Mouse (Mus musculus) hindbrain, postnatal 0 days (tissue): ENCODE measurements around the gene Hk3. TPM values are rescaled to one million over a fixed set of nuclear protein-coding genes. Genes with fewer than 3 reads are reported as not detected.
A peak's percentile ranks its signal among the peaks of the same experiment; 100 is the strongest.

Experiments used
- ATAC-seq: fragments of 200-750 bp; cut with Nextera tagmentation; 2 replicates; pipeline ENCODE4 v1.8.0; 2017; ENCODE audit warnings: mild to moderate bottlenecking, moderate TSS enrichment, moderate library complexity
- DNase-seq: peaks from one replicate; pipeline ENCODE4 v3.0.0-alpha.2; 2015; ENCODE audit warnings: low spot score
- H3K27ac ChIP-seq: fragments of 300-500 bp; sonication (generic); 2 replicates; pipeline ENCODE4 v1.5.1; 2014; ENCODE audit warnings: mild to moderate bottlenecking
- H3K27me3 ChIP-seq: fragments of 300-500 bp; sonication (generic); 2 replicates; pipeline ENCODE4 v1.6.1; 2014; ENCODE audit warnings: low read length, mixed read lengths; ENCODE audit not compliant: insufficient read depth
- H3K36me3 ChIP-seq: fragments of 300-500 bp; sonication (generic); 2 replicates; pipeline ENCODE4 v1.6.1; 2014; ENCODE audit warnings: low read length, mixed read lengths; ENCODE audit not compliant: insufficient read depth
- H3K4me1 ChIP-seq: fragments of 300-500 bp; sonication (generic); 2 replicates; pipeline ENCODE4 v1.6.1; 2014; ENCODE audit warnings: antibody characterized with exemption, low read length, mixed read lengths; ENCODE audit not compliant: insufficient read depth
- H3K4me2 ChIP-seq: fragments of 300-500 bp; sonication (generic); 2 replicates; pipeline ENCODE4 v1.6.1; 2014; ENCODE audit warnings: low read depth, mild to moderate bottlenecking, low read length, moderate library complexity, mixed read lengths
- H3K4me3 ChIP-seq: fragments of 300-500 bp; sonication (generic); 2 replicates; pipeline ENCODE4 v1.5.1; 2014; ENCODE audit warnings: low read length
- H3K9ac ChIP-seq: fragments of 300-500 bp; sonication (generic); replicated peaks from 2 replicates; pipeline ENCODE4 v1.6.1; 2014; ENCODE audit warnings: mild to moderate bottlenecking, low read length, moderate library complexity, mixed read lengths
- H3K9me3 ChIP-seq: fragments of 300-500 bp; sonication (generic); 2 replicates; pipeline ENCODE4 v1.6.1; 2016; ENCODE audit warnings: low read length, mixed read lengths
- CTCF ChIP-seq: IDR thresholded peaks from 2 replicates; pipeline ENCODE4 v1.5.1; 2016; ENCODE audit warnings: antibody characterized with exemption, control low read depth, low read depth
- WGBS: fragments of 180-500 bp; shearing (Covaris S2); extraction: QIAGEN DNeasy Blood & Tissue Kit; methylation state at CpG from one replicate; pipeline ENCODE4 v1.1.7; 2014; 5-methylcytosine and 5-hydroxymethylcytosine counted together
- polyA plus RNA-seq: library from polyadenylated mRNA; unstranded; fragments of >200 nt; fragmentation: Nextera tagmentation; extraction: Ambion mirVana; gene quantifications from 2 replicates; pipeline ENCODE4 v1.2.1, GENCODE M21; 2015
- total RNA-seq: library from RNA; depleted of rRNA; stranded (reverse); fragments of >200 nt; gene quantifications from 2 replicates; pipeline ENCODE4 v1.2.3, GENCODE M21; 2014

Hk3 gene
- total and polyA plus RNA-seq, 2 experiments from 2014 or later, result 0.78 to 1.9 TPM

DNA sequence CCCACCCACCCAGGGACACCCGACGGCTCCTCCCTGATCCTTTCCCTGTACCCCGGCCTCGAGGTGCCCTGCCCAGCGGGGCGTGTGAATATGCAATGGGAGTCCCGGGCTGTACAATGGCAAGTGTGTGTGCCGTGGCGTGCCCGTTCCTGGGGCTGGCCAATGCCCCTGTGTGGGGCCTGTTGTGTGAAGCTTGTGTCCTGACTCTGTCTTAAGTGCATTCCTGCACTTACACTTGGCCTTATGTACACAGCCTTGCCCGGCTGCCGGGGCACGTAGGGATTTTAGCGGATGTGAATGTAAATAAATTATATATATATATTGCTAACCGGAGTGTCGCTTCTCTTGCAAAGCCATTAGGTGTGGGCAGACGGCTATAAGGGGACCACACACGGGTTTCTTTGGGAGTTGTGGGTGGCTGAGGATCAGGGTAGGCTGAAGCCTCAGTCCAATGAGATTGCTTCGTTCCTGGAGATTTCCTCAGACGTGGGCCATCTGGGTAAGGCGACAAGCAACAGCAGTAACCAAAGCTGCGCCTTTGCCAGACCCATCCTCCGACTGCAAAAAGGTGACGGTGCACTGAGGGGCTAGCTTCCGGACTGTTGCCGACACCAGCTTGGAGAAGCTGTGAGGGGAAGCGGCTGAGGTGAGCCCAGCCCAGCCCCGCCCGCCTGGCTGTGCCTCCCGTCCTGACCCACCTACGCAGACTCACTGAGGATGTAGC, 15.3 kb downstream of the Hk3 start:
- no peak for DNase-seq
- Histone ChIP-seq H3K4me2 (no peak overlapping the region), H3K27me3 (no peaks in the 10 kb centered on the region), H3K9ac (no peak overlapping the region), H3K9me3 (no peaks in the 10 kb centered on the region), H3K27ac (no peak overlapping the region), H3K4me3 (no peak overlapping the region), H3K36me3 (peaks cover 7% of the 10 kb centered on the region; the same call in 1 of the 2 replicates), H3K4me1 (peaks cover 14% of the 10 kb centered on the region; the same call in 1 of the 2 replicates)
- no peak for TF ChIP-seq CTCF
- WGBS, result 64% methylated on average over 31 of the region's 31 CpGs
- ATAC-seq, result no peak

DNA sequence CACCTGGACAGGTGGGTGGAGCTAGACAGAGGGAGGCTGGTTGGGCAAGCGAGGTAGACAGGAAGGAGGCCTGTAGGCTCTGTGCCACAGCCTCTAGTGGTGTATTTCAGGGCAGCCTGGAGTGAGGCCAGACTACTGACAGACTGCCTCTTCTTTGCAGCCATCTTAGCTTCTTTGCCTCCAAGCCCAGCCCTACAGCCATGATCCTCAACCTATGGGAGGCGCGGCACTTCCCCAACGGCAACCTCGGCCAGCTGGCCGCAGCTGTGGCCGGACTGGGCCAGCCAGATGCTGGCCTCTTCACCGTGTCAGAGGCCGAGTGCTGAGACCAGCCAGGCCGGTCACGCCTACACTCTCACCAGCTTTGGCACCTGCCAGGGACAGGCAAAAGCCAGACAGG, 16.5 kb downstream of the Hk3 start:
- Histone ChIP-seq H3K4me3 (no peak overlapping the region), H3K4me1 (peaks cover 14% of the 10 kb centered on the region; the same call in 1 of the 2 replicates), H3K27me3 (no peaks in the 10 kb centered on the region), H3K9ac (no peak overlapping the region), H3K4me2 (no peak overlapping the region), H3K36me3 (peaks cover 11% of the 10 kb centered on the region; the same call in 1 of the 2 replicates), H3K27ac (no peak overlapping the region), H3K9me3 (no peaks in the 10 kb centered on the region)
- DNase-seq (no peak), ATAC-seq (no peak)
- TF ChIP-seq CTCF, result peak; percentile 30; the same call in 1 of the 2 replicates
- WGBS, result 61% methylated on average over 11 of the region's 11 CpGs

DNA sequence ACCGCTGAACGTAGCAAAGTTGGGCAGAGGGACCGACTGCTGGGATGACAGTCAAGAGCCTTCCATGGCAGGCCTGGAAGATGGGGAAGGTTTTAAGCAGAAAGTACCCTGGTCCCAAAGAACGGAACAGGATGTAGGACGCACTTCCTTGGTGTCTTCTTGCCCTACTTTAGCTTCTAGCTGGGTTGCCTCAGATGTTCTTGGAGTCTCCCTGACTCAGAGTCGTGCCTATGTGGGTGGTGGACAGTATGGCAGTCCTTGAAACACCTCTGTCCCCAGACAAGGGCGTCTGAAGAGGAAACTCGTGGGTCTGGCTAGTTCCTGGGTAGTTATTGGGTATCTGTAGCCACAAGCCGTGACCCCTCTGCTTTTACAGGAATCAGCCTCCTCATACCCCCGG, 19.1 kb downstream of the Hk3 start:
- H3K9ac ChIP-seq, result no peak overlapping the region
- no peaks in the 10 kb centered on the region for H3K27me3 ChIP-seq
- no peak overlapping the region for H3K27ac ChIP-seq
- H3K4me2 ChIP-seq, result no peak overlapping the region
- DNase-seq (no peak), ATAC-seq (no peak)
- 87% methylated on average over 10 of the region's 10 CpGs for WGBS
- no peak for TF ChIP-seq CTCF
- H3K4me3 ChIP-seq, result no peak overlapping the region
- no peaks in the 10 kb centered on the region for H3K4me1 ChIP-seq
- peaks cover 17% of the 10 kb centered on the region; the same call in 1 of the 2 replicates for H3K36me3 ChIP-seq
- no peaks in the 10 kb centered on the region for H3K9me3 ChIP-seq

DNA sequence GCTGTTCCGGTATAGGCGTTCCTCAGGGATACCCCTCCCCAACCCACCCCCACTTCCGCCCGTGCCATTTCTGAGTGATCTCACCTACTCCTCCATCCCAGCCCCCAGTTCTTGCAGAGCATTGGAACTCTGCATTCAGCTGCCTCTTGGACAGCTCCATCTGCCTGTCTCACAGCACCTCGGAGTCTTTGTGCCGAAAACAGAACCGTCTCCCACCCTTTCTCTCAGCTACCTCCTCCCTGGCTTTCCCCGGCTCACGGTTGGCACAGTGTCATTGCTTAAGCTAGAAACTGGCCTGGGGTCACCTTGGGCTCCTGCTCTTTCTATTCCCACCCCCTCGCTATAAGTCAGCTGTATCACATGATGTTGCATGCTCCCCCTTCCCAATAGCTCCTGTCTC, 20.8 kb downstream of the Hk3 start:
- Histone ChIP-seq H3K4me1 (no peaks in the 10 kb centered on the region), H3K9me3 (no peaks in the 10 kb centered on the region), H3K4me2 (no peak overlapping the region), H3K27me3 (no peaks in the 10 kb centered on the region), H3K9ac (no peak overlapping the region), H3K36me3 (peaks cover 17% of the 10 kb centered on the region; the same call in 1 of the 2 replicates), H3K27ac (no peak overlapping the region), H3K4me3 (no peak overlapping the region)
- no peak for ATAC-seq
- 76% methylated on average over 10 of the region's 10 CpGs for WGBS
- no peak for TF ChIP-seq CTCF
- no peak for DNase-seq

DNA sequence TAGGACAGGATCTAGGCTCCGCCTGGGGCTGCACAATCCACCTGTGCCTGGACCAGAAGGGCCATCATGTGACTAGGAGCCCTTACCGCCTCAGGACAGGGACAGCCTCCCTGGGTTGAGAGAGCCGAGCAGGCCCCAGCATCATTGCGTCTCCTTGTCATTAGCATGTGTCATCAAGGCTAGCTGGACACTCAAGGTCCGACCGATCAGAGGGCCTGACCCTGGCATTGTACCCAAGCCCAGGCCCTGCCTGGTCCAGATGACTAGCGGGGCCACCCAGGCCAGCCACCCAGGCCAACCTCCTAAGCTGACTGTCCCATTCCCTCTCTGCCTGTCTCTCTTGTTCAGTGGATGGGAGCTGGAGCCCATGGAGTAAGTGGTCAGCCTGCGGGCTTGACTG, 23.6 kb downstream of the Hk3 start:
- H3K4me2 ChIP-seq, result no peak overlapping the region
- no peak overlapping the region for H3K4me3 ChIP-seq
- H3K27ac ChIP-seq, result no peak overlapping the region
- DNase-seq, result no peak
- no peaks in the 10 kb centered on the region for H3K27me3 ChIP-seq
- TF ChIP-seq CTCF, result no peak
- peaks cover 8% of the 10 kb centered on the region; the same call in 1 of the 2 replicates for H3K4me1 ChIP-seq
- 78% methylated on average over 8 of the region's 8 CpGs for WGBS
- no peak overlapping the region for H3K9ac ChIP-seq
- ATAC-seq, result no peak
- no peaks in the 10 kb centered on the region for H3K9me3 ChIP-seq
- H3K36me3 ChIP-seq, result peaks cover 11% of the 10 kb centered on the region; the same call in 1 of the 2 replicates

DNA sequence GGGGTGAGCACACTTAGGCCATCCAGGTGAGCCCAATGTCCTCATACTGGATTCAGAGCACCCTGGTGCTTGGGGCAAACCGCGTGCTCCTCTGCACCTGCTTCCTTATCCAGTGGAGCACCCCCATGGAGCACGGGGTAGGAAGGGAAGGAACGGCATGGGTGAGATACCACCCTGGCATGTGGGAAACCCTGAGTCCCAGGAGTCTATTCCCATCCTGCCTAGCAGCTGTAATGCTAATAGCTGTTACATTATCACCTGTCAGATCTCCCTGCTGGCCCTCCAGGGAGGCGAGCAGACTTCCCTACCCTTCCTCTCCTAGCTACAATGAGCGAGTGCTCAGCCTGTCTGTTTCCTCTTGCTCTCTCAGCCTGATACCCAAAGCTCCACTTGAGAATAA, 26.0 kb downstream of the Hk3 start:
- H3K27me3 ChIP-seq, result no peaks in the 10 kb centered on the region
- DNase-seq, result no peak
- no peak overlapping the region for H3K4me3 ChIP-seq
- H3K36me3 ChIP-seq, result peaks cover 17% of the 10 kb centered on the region; the same call in 1 of the 2 replicates
- no peaks in the 10 kb centered on the region for H3K9me3 ChIP-seq
- H3K9ac ChIP-seq, result no peak overlapping the region
- peaks cover 8% of the 10 kb centered on the region; the same call in 1 of the 2 replicates for H3K4me1 ChIP-seq
- WGBS, result 39% methylated on average over 6 of the region's 6 CpGs
- no peak for ATAC-seq
- TF ChIP-seq CTCF, result no peak
- H3K27ac ChIP-seq, result no peak overlapping the region
- H3K4me2 ChIP-seq, result no peak overlapping the region

DNA sequence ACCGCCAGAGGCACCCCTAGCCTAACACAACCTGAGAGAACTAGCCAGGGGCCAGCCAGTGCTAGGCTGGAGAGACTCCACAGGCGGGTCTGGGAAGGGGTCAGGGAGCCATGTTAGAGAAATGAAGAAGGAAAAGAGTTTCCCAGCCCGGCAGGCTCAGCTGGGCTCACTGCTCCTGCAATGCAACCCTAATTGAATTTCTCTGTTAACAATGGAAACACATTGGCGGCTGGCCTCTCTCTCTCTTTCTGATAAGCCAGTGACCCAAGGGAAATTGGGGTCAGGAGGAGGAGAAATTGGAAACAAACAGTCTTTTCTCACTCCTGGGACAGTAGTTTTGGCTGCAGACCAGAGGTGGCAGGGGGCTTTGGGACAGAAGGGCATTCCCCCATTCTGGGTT, 26.6 kb downstream of the Hk3 start:
- peak; percentile 46 for ATAC-seq

More for the DNA sequence above, 26.6 kb downstream of the Hk3 start:
- H3K9ac ChIP-seq, result no peak overlapping the region
- no peaks in the 10 kb centered on the region for H3K27me3 ChIP-seq
- H3K4me3 ChIP-seq, result no peak overlapping the region
- peak overlapping the region; percentile 26; the same call in 1 of the 2 replicates for H3K27ac ChIP-seq
- peaks cover 12% of the 10 kb centered on the region; the same call in 1 of the 2 replicates for H3K36me3 ChIP-seq
- 19% methylated on average over 4 of the region's 4 CpGs for whole genome bisulfite sequencing
- TF ChIP-seq CTCF, result no peak
- DNase-seq, result peak; percentile 54
- peaks cover 8% of the 10 kb centered on the region; the same call in 1 of the 2 replicates for H3K4me1 ChIP-seq
- H3K9me3 ChIP-seq, result no peaks in the 10 kb centered on the region
- no peak overlapping the region for H3K4me2 ChIP-seq
